Mouse (Mus musculus): ENCODE measurements around the gene Gm10799.
"Not testable (repeated sequence)": the region's sequence is repeated elsewhere in the genome, so short reads cannot be mapped to it uniquely, and the experiment has no call there.

Gene Gm10799

DNA sequence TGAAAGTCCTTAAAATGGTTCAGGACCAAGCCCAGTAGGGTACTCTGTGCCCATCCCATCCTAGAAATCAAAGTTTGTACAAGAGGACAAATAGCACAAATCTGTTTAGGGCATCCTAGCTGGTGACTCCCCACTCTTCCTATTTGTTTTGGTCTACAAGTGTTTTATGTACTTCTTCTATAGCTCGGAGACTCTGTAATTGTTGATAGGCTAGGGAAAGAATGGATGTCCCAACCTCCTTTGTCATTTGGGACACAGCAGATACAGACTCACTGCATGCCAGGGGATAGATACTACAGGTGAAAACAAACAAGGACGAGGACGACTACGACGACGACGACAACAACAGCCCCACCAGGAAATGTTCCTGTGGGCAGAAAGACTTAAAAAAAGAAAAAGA lies at the start of gene Gm10799:
Gene Gm10799 (minus strand): TSS at position 101 of the 400 bp plus-strand sequence.
- DNase-seq (ENCODE audit: low spot score), result not testable (repeated sequence)

DNA sequence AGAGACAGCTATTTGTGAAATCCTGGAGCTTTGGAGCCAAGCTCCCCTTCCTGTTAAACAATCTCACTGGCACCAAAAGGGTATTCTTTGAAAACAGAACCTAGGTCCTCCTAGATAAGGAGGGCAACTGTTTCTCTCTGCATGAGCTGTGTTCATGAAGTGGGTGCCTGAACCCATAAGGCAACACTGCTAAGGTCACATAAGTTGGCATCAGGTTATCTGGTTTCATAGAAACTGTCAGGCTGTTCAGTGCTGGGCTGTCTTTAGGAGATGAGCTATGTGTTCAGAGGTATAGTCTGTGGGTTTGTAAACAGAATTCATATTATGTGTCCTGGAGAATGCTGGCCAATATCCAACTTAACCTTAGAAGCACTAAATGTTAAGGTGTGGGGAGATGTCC lies 48.8 kb upstream of the Gm10799 start:
- DNase-seq (ENCODE audit: low spot score), result not testable (repeated sequence)

- no peak for DNase-seq (ENCODE audit: low spot score)
Measured at GRCm38 (mm10) chr2:104114898-104115297, 46.5 kb upstream of the Gm10799 start.

GRCm38 (mm10) chr2:104113563-104113962 lies 45.2 kb upstream of the Gm10799 start:
- not testable (repeated sequence) for DNase-seq (ENCODE audit: low spot score)

DNA sequence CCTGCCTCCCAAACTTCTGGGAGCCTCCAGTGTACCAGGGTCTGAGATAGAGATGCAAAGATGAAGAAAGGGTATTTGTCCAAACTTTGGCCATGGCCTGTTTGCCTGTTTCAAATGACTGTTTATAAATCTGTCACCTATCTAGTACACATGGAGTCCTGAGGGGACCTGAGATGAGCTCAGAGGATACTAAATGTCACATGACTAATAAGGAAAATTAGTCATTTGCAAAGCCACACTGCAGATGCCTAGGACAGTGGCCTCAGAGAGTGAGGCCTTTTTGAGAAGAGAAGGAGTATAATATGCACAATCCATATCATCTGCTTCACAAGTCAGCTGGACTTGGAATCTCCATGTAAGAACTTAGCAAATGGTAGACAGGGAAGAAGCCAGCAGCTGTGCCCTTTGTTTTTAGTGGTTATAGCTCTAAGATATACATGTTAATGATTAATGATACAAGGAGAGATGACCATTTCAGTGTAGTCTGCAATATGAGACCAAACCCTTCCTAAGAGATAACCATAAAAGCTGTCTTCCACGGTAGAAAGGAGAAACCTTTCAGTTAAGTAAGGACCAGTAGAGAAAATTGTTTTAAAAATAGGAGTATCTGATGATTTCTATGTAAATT lies 42.9 kb upstream of the Gm10799 start:
- DNase-seq (ENCODE audit: low spot score), result not testable (repeated sequence)

DNA sequence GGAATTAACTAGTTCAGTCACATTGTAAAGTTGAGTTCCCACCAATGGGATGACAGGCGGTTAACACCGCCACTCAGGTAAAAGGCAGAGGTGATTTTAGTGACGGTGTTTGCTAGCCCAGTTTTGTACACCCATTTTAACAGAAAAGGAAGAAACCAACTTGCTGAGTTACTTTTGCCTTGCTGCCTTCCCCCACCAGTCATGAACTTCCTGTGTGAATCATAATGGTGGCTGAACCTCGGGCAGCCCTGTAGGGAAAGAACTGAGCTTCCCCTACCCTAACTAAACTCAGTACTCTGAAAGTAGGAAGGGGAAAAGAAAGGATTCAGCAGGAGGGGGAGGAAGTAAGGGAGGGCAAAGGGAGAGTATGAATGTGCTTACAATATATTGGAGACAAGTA lies 41.7 kb upstream of the Gm10799 start:
- DNase-seq (ENCODE audit: low spot score), result no peak

- DNase-seq (ENCODE audit: low spot score), result no peak
Measured at GRCm38 (mm10) chr2:104109528-104109927, 41.2 kb upstream of the Gm10799 start.

DNA sequence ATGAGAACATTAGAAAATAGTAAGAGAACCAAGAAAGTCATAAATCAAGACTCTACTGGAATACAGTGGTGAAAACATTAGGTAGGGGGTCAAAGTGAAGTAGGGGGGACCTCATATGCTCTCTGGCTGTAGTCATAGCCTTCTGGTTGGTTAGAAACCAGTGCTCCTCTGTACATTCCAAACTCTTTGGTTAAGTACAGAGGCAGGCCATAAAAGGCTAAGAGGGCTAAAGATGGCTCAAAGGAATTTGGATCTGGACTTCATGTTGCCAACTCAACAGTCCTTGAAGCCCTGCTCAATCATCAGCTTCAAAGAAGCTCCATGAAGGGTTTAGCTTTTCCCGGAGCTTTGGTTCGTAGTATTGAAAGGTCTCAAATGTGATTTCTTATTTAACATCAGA lies 40.7 kb upstream of the Gm10799 start:
- not testable (repeated sequence) for DNase-seq (ENCODE audit: low spot score)

- no peak for DNase-seq (ENCODE audit: low spot score)
Measured at GRCm38 (mm10) chr2:104104800-104105199, 36.5 kb upstream of the Gm10799 start.

DNA sequence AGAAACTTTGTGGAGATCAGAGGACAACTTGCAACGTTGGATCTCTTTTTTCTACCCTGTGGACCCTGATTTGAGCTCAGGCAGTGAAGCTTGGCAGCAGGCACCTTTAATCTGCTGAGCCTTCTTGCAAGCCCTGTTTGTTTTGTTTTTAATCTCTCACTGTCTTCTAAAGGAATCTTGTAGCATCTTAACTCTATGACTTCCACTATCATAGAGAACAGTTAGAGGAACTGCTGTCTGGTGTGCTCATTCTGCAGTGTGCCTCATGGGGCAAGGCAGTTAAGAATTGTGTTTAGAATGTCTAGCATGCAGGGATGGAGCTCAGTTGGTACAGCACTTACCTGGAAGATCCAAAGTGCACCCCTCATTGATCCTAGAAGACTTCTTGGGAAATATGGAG lies 31.6 kb upstream of the Gm10799 start:
- no peak for DNase-seq (ENCODE audit: low spot score)

DNA sequence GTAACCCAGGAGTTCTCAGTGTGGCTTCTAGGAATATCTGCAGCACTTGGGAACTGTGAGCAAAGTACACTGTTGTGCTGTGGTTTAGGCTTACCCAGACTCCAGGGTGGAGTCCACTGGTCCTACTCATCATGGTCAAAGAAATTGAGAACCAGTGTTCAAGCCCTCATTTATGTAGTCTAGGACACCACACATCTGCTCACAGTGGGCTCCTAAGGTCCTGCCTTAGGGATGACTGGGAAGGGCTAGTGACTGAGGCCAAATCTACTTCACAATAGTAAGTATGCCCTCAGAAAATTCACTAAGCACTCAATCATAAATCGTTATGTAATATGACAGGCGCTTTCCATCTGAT lies 30.9 kb upstream of the Gm10799 start:
- no peak for DNase-seq (ENCODE audit: low spot score)

DNA sequence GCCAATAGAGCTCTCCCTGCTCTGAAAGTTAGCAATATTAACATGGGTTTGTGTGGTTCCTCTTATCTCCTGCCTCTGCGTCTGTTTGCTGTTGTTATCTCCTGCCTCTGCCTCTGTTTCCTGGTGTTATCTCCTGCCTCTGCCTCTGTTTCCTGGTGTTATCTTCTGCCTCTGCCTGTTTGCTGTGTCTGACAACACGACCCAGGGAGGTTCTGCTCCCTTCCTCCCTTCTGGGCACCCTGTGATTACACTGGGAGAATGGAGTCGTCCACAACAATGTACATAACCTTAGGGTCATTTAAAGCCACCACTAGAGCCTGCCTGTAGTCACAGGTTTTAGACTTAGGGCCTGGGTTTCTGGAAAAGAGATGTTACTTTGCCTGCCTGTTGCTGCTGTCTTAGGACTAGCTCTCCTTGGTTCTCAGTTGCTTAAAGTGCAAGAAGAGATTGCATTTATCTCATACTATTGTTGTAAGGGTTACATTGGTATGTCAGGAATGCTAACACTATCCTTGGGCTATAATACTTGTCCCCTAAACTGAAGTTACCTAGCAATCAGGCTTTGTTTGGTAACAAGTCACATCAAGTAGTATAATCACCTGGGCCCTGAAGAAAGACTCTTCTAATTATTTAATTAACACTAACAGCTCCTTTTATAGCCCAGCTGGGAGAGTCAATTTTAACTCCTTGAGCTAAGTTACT lies 30.3 kb upstream of the Gm10799 start:
- DNase-seq (ENCODE audit: low spot score), result no peak

- not testable (repeated sequence) for DNase-seq (ENCODE audit: low spot score)
Measured at GRCm38 (mm10) chr2:104097396-104097795, 29.0 kb upstream of the Gm10799 start.

DNA sequence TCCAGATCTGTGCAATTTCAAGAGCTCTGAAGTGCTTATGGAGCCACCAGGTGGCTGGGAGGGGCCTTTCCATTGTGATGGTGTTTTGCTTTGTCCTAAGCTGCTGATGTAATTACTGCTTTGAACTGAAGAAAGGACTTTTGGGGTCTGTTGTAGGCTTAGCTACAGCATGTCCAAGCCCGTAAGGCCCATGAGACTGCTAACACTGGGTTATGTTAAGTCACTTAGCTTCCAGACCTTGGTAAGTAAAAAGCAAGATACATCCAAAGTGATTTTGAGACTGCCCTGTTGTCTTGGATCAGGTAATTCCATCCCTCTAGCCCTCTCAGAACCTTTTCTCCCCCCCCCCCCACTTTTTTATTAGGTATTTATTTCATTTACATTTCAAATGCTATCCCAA lies 28.4 kb upstream of the Gm10799 start:
- DNase-seq (ENCODE audit: low spot score), result not testable (repeated sequence)

DNA sequence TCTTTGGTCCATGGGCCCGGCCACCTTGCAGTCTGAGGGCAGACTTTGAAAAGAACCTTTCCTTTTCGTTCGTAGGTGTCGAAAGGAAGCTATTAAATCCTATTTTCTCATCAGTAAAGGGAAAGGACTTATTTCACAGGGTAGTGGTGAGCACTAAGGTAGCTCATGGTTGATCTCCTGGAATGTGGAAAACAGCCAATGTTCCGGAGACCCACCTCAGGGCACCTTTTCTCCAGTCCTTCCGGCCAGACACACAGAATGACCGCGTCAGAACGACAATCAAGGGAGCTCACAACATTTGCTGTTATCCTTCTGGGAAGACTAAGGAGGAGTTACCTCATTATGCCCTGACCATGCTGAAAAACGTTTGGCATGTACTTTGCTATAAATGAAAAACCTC lies 27.9 kb upstream of the Gm10799 start:
- no peak for DNase-seq (ENCODE audit: low spot score)

DNA sequence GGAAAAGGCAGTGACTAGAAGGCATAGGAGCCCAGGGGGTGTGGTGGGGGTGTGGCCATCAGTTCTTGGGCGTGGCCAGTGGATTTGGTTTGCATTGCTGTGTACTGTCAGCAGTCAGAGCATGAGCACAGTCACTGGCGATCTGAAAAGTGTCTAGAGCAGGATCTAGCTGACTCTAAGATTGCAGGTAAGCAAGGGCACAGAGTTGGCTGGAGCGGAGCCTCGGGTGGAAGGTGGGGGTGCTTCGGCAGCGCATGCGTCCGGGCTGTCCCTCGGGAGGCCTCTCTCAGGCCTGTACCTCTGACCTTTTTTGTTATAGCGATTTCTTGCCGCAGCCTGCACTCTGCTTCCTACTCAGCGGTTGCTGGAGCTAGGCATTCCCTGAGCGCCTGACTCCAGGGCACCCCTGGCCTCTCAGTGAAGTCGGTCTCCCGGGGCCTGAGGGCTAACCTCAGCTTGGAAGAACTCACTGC lies 27.4 kb upstream of the Gm10799 start, which contains the start of gene Cd59a:
Gene Cd59a (plus strand): TSS at position 61 of the 473 bp plus-strand sequence.
- peak; percentile 29 for DNase-seq (ENCODE audit: low spot score)

GRCm38 (mm10) chr2:104093305-104093704 lies 25.0 kb upstream of the Gm10799 start:
- DNase-seq (ENCODE audit: low spot score), result no peak

DNA sequence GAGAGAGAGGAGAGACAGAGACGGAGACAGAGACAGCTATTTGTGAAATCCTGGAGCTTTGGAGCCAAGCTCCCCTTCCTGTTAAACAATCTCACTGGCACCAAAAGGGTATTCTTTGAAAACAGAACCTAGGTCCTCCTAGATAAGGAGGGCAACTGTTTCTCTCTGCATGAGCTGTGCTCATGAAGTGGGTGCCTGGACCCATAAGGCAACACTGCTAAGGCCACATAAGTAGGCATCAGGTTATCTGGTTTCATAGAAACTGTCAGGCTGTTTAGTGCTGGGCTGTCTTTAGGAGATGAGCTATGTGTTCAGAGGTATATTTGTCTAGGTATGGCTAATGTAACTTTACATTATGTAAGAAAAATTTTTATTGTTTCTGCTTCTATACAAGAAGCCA lies 19.2 kb upstream of the Gm10799 start:
- not testable (repeated sequence) for DNase-seq (ENCODE audit: low spot score)

DNA sequence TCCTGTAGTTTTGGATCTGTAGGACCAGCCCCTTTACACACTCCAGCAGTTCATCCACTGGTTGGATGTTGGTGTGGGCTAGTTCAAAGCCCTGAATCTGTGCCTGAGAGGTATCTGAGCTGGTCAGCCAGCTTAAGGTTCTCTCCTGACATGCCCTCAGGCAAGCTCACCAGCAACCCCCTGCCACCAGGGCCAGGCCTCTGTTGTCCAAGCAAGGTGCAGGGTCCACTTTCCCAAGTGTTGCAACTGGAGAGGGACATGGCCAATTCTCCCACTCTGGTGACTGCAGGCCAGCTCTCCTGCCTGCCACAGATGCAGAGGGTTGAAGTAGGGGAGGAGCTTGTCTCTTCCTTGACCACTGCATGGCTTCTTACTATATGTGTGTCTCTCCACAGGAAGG lies 15.7 kb upstream of the Gm10799 start:
- DNase-seq (ENCODE audit: low spot score), result not testable (repeated sequence)

- no peak for DNase-seq (ENCODE audit: low spot score)
Measured at GRCm38 (mm10) chr2:104082474-104082873, 14.1 kb upstream of the Gm10799 start.

DNA sequence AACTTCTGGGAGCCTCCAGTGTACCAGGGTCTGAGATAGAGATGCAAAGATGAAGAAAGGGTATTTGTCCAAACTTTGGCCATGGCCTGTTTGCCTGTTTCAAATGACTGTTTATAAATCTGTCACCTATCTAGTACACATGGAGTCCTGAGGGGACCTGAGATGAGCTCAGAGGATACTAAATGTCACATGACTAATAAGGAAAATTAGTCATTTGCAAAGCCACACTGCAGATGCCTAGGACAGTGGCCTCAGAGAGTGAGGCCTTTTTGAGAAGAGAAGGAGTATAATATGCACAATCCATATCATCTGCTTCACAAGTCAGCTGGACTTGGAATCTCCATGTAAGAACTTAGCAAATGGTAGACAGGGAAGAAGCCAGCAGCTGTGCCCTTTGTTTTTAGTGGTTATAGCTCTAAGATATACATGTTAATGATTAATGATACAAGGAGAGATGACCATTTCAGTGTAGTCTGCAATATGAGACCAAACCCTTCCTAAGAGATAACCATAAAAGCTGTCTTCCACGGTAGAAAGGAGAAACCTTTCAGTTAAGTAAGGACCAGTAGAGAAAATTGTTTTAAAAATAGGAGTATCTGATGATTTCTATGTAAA lies 13.2 kb upstream of the Gm10799 start:
- not testable (repeated sequence) for DNase-seq (ENCODE audit: low spot score)

DNA sequence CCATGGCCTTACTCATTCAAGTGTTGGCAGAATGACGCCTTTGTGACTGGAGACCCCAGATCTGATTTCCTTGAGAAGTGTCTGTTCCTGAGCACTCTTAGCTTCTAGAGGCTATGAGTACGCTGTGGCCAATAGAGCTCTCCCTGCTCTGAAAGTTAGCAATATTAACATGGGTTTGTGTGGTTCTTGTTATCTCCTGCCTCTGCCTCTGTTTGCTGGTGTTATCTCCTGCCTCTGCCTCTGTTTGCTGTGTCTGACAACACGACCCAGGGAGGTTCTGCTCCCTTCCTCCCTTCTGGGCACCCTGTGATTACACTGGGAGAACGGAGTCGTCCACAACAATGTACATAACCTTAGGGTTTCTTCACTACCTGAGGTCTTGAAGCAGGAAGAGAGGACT lies 9.9 kb upstream of the Gm10799 start:
- not testable (repeated sequence) for DNase-seq (ENCODE audit: low spot score)

DNA sequence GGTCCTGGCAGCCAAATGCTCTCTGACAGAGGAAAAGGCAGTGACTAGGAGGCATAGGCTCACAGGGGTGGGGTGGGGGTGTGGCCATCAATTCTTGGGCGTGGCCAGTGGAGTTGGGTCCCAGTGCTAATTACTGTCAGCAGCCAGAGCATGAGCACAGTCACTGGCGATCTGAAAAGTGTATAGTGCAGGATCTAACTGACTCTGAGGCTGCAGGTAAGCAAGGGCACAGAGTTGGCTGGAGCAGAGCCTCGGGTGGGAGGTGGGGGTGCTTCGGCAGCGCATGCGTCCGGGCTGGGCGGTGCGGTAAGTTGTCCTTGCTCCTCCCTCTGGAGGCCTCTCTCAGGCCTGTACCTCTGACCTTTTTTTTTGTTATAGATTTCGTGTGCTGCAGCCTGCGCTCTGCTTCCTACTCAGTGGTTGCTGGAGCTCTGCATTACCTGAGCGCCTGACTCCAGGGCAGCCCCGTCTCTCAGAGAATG lies 1.4 kb upstream of the Gm10799 start, which contains the start of gene Cd59b:
Gene Cd59b (plus strand): TSS at position 146 of the 482 bp plus-strand sequence.
- peak; percentile 9 for DNase-seq (ENCODE audit: low spot score)

Measured in ovary, postnatal 10 days (tissue).